Mouse (Mus musculus): ENCODE data around the gene Gm11111.
A peak's percentile ranks its signal among the peaks of the same experiment; 100 is the strongest.
"Not testable (repeated sequence)": the region's sequence is repeated elsewhere in the genome, so short reads cannot be mapped to it uniquely, and the experiment has no call there.

The Gm11111 gene

DNA sequence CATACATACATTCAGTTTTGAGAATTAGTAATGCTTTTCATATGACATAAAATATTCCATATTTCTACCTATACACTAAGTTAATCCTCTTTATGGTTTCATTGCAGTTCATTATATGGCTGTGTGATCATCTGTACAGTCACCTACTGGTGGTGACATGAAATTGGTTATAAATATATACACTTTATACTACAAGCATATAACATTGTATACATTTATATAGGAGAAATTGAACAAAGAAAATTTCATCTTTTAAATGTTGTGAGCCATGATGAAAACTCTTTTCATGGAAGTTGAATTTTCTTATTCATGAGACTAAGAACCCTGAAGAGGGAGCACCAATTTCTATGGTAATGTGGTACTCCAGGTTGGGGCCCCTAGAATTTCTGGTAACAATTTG, at the start of gene Gm11111:
Gene Gm11111 (plus strand): TSS at position 301 of the 400 bp plus-strand sequence.
- DNase-seq (ENCODE audit: extremely low read depth, low read depth): no peak

DNA sequence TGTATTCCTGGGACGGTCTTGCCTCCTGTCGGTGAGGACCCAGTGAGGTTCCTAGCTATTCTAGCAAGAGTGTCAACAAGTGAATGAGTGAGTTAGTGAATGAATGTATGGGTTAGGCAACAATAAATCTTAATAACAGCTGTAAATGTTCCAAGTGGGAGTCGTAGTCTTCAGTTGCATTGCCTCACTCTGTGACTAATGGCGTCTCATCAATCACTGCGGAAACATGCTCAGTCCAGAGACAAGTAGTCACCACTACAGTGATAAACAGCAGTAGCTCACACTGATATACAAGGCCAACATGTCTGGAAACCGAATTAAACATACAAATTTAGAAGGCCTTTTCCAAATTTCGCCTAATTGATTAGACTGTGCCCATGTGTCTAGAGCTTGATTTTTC, 36.3 kb upstream of the Gm11111 start:
- DNase-seq (ENCODE audit: extremely low read depth, low read depth): no peak

DNA sequence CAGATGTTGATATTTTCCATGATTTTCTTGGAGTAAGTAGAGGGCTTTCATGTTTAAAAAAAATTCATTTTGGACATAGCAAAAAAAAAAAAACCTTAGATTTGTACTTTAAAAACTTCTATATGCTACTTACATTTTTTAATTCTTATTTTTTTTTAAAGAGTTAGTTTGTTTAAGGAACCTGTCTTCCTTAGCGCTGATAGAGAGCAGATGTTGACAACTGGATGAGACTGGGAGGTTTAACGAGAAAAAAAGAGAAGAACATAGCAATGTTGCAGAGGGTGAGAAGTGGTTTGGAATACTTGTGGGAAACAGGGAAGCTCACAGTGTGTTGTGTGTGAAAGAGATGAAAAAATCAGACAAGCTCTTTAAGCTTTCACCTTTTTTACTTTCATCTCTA, 32.4 kb upstream of the Gm11111 start:
- DNase-seq (ENCODE audit: extremely low read depth, low read depth): no peak

DNA sequence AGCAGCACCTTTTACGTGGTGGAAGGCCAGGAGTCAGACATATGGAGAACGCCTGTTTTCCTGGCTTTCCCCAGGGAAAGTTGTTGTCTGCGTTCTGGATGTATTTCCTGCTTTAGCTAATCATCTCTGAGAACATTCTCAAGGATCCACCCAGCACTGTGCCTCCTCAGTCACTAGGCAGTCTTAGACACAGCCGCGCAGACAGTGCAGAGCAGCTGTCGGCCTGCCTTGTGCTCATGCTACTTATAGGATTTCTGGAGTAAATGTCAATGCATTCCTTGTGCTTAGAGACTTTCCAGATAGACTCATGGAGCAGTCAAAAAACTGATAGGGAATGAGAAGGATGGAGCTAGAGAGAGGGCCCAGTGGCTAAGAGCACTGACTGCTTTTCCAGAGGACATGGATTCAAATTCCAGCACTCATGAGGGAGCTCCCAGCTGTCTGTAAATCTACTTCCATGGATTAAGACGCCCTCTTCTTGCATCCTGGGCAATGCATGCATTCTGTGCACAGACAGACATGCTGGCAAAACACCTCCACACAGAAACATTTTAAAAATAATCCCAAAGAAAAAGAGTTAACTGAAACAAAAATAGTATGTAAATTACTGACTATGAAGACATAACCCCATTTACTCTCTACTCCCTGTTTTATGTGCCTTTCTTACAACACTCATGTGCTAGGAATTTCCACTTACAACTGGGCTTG, 30.1 kb upstream of the Gm11111 start:
- no peak for DNase-seq (ENCODE audit: extremely low read depth, low read depth)

DNA sequence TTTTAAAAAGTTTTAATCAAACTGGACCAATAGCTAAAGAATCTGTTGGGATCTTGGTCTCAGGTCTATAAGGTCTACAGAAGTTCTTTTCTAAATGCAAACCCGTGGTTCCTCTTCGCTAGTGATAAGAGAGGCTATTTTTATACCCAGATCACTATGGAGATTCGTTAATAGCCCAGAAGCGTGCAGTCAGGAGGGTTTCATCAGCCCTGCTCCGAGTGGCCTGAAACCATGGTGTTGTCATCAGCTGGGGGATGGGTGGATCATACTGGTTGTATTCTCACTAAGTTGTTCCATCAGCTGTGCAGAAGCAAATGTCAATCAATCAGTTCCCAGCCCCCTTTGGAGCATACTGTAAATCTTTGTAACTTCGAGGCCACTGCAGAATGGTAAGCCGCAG, 29.4 kb upstream of the Gm11111 start:
- no peak for DNase-seq (ENCODE audit: extremely low read depth, low read depth)

DNA sequence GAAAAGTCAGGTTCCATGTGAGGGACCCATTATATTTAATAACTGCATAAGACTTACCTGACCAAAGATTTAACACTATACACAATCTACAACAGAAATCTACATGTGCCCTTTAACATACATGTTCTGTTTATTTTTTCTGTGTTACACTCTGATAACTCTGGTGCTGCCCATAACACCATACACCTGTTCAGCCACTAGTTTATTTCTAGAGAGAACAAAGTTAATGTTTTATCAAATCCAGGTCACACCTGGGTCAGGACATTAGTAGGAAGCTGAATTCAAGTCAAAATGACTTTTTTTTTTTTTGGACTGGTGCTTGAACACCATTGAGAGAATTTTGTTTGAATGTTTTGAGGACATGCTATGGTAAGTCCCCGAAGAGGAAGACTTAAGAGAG, 28.7 kb upstream of the Gm11111 start:
- DNase-seq (ENCODE audit: extremely low read depth, low read depth): no peak

DNA sequence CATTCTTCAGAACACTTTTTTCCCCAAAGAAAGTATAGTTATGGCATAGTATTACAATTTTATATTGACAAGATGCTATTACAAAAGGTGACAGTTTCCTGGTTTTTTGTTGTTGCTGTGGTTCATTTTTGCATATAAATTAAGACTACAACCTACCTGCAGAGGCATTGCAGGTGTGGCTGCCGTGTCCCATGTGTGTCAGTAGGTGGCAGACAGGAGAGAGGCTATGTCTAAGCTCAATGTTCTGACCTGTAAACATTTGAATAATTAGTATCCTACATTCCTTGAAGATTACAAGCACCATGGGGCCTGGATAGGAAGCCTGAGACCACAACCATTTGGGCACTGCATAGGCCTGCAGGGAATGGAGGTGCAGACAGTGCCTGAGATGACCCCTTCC, 11.2 kb upstream of the Gm11111 start:
- no peak for DNase-seq (ENCODE audit: extremely low read depth, low read depth)

DNA sequence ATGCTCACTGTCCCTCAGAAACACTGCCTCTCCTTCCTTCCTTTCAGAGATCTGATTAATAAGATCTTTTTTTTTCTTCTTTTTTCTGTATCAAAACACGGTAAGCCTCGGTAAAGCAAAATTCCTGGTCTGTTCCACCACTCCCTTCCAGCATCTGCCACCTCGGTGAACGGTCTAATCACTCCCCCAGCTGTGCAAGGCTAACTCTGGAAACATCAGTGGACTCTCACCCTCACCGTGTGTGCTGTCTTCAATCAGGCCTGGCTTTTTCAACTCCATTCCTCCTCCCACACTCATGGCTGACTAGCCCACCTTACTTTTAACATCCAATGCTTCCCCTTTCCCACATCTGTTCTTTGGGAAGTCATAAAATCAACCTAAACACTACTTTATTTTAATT, 2.2 kb upstream of the Gm11111 start:
- no peak for DNase-seq (ENCODE audit: extremely low read depth, low read depth)

DNA sequence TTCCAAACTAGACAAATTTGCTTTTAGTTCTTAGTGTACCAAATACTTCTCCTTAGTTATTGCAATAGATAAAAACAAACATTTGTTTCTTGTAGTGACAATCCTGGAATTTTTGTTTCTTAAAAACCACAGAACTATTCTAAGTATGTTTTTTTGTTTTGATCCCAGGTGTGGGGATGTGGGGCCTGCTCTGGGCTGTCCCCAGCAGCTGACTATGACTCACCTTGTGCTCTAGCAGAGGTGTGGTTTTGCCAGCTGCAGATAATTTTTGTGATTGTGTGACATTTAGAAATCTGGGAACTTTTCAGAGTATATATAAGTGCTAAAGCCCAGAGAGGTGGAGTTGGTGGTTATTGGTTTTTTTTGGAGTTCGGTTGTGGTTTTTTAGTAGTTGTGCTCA, 1.6 kb upstream of the Gm11111 start:
- DNase-seq (ENCODE audit: extremely low read depth, low read depth): no peak

DNA sequence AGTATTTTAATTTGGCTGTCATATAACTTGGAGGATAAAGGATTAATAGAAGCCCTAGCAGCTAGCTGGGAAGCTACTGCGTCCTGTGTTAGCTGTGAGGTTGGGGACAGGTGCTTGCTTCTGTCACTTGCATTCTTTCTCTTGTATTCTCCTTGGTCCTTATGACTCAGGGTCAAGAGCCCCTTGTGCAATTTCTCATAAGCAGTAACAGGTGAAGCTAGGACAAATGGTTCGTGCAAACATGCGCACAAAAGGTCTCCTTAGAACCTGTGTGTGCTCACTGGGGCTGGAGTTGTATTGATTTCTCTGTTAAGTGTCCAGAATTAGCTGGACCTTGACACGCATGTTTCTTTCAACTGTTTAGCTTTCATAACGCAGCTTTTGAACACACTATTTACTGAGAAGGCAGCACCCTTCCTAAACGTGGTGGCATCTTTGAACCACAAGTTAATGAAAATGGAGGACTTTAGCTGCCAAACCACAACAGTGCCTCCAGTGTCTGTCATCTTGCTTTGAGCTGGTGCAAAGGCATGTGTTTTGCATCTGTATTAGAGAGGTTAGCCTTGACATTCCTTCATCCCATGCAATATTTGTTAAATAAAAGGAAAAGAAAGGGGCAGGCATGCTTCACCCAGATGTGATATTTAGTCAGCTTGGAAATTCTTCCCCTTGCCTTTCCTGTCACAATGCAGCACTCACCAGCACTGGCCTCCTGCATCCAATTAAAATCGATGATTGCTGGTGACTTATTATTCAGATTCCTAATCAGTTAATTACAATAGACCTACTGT, 511 bp downstream of the Gm11111 start:
- DNase-seq (ENCODE audit: extremely low read depth, low read depth): no peak

DNA sequence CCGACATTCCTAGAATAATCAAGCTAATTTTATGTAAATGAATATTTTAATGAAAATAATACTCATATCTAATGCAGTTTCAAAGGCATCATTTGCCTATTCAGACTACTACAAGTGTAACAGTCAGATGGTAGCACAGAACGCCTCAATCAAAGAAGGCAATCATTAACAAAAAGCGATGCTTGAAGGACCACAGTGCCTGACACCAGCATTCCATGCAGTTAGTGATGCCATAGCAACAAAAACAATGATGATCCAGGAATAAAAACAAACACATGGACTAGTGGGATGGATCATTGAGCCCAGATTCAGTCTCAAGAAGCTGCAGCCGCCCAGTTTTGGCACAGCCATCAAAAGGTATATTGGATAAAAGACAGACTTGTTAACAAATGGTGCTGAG, 8.8 kb downstream of the Gm11111 start:
- DNase-seq (ENCODE audit: extremely low read depth, low read depth): no peak

DNA sequence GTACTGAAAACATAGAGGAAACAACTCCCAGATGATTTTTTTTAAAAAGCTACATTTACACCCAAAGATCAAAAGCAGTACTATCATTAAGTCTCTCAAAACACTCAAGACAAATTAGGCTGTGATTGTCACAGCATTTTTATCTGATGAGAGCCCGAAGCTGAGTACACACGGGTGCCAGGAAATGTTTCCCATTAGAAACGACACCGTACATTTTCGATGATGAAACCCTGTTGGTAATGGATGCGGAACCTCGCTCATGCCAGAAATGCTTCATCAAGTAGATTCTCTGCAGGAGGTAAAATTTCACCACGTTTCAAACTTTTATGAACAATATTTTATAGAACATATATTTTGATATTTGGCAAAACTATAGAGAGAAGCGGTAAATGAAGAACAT, 10.3 kb downstream of the Gm11111 start:
- no peak for DNase-seq (ENCODE audit: extremely low read depth, low read depth)

DNA sequence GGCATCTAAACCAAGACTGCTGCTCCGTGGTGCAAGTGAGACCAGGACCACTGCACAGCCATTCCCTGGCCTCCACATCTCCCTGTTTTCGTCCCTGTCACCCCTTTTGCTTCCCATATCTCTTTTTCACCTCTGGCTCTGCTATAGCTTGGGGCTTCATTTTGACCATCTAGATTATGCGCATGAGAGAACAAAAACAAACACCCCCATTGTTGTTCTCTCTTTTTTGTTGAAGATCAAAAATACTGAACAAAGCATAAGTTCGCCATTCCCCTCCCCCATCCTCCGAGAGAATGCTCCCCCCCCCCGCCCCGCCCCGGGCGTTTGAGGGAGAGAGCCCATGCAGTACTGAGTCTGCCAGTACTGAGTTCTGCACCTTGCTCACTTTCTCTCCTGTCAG, 11.3 kb downstream of the Gm11111 start:
- no peak for DNase-seq (ENCODE audit: extremely low read depth, low read depth)

DNA sequence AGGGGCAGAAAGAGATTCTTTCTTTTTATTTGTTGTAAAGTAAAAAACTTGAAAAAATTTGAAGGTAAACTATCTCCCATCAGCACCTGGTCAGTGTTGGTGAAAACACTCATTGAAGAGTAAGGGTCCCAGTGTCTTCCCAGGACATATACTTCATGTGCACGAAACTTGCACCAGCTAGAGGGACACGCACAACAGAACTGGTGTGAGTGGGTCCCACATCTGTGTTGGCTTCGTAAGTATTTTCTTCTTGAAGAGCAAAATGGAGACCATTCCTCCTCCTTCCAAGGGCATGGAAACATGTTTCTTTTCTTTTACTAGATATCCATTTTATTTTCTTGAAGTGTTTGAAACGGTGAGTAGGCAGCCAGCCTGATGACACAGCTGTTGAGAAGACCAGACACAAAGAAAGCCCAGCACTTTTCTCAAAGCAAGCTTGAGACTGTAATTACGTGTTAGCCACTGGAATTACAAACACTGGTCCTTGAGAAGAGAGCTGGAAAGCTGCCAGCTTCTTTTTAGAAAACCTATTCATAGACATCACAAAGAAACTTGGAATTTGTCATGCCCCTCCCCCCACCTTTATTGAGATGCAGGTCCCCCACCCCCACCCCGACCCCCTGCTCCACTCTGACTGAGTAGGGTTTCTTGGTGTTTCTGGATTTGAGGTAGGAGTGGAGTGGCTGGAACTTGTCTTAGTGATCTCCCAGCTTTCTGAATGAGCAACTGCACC, 14.1 kb downstream of the Gm11111 start:
- DNase-seq (ENCODE audit: extremely low read depth, low read depth): no peak

DNA sequence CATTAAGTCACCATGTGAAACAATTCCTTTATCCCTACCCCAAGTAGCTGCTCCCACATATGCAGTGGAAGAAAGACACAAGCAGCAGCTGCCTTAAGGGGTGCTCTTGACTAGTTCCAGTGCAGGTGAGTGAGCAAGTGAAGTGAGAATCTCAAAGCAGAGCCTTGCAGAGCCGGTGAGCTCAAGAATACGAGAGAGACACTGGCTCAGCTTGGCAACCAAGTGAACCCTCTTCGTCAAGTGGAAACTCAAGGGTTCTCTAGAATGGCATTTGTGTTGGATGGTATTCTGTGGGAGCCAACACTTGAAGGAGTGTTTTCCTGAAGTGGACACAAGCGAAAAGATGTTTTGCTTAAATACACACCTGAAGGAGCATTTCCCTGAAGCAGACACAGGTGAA, 16.0 kb downstream of the Gm11111 start:
- DNase-seq (ENCODE audit: extremely low read depth, low read depth): no peak

DNA sequence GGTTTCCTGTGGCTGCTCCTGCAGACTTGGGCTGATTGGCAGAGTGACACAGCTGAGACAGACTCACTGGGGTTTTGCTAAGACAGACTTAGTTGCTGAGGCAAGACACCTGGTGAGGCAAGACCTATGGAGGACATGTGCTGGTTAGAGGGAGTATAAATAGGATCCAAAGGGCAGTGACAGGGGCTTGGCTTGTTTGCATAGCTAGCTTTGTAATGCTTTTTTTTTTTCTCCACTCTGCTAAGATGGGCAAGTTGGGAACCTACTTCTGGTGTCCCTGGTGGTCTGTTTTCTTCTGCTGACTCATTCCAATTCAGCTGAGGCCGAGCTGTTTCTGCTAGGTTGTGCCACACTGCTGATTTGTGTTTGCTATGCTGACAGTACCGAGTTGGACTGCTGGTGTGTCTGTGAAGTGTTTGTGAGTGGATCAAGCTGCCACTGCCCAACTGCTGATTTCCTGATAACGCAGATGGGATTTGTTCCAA, 16.6 kb downstream of the Gm11111 start:
- no peak for DNase-seq (ENCODE audit: extremely low read depth, low read depth)

DNA sequence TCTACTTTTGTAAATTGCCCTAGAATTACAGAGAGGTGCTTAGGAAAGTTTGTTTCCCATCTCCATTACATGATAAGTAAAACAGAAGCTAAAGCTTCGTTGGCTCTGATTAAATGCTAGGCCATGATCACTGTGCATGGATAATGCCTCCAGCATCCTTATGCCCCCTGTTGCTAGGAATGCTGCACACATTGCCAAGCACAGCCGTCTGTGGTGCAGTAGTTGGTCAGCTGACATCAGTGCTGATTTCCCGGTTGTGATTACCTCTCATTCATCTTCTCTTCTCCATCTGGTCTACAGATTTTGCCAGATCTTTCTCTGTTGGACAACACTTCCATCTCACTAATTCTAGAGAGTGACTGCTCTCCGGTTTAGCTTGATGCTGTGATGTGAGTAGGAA, 19.9 kb downstream of the Gm11111 start:
- no peak for DNase-seq (ENCODE audit: extremely low read depth, low read depth)

DNA sequence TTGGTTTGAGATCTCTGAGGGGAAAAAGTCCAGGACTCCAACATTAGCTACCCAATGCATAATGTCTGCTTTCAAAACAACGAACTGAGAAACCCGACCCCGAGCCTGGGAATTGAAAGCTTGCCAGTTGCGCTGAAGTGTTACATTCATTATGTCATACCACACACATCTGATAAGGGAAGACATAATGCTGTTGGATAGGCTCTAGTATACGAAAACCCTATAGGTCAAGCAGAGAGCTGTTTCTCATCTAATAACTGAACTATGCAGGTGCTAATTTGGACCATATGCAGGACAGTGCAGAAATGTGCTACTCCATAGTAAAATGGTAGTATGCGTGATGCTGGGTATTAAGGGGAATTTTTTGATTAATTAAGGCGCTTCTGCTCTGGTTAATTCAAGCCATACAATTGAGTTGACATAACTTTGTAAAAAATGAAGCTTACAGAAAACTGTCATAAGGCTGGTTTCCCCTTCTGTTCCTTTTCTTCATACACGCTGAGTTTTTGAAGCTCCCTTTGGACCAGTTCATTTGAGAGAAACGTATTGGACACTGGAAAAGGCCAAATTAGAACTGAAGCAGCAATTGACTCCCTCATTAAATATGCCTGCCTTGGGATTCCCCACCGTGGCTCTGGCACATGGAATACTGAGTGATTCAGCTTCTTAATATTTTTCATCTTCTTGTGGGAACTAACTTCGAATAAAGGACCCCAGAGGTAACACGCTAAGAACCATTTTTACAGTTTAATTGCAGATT, 22.4 kb downstream of the Gm11111 start:
- no peak for DNase-seq (ENCODE audit: extremely low read depth, low read depth)

DNA sequence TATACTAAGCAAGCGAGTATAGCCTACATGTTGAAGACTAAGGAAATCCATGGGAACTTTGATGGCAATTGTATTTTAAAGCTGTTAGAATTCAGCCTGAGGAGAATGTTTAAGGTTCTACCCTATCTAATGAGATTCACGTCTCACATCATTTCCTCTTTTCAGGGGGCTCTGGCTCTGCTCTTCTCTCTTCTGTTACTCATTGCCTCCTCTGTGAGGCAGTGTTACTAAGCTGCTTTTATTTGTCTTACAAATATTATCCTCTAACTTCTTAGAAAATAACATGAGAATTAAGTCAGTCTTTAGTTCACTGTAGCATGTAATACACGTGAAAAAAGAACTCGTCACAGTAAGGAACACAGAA, 23.0 kb downstream of the Gm11111 start:
- no peak for DNase-seq (ENCODE audit: extremely low read depth, low read depth)

DNA sequence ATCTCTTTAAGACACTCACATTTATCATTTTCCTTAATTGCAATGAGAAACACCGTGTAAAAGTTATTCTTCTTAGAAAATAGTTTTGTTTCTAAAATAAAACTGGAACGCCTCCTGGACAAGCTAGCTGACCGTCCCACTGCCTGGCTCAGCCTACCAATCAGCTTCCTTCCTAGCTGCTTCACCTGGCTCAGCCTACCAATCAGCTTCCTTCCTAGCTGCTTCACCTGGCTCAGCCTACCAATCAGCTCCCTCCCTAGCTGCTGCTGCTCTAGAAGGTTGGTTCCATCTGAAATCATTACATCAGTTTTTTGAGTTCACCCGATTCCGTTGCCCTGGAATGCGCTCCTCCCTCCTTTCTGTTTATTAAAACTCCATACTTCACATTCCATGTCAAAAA, 24.0 kb downstream of the Gm11111 start:
- DNase-seq (ENCODE audit: extremely low read depth, low read depth): not testable (repeated sequence)

DNA sequence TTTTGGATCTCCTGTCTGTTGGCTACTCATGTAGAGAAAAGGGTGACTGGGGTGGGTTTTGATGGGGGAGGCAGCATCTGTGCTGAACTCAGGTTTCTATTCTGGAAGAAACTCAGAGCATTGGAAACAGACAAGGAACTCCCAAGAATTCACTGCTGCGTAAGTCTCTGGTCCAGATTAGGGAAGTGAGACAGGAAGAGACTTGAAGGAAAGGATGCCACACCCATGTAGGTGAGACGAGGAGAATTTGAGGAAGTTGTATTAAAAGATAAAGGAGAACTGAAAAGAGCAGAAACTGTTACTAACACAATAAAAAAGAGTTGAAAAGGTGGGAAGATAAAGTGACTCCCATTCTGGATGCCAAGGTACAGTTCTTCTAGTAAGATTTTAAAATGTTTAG, 25.9 kb downstream of the Gm11111 start:
- peak; percentile 11 for DNase-seq (ENCODE audit: extremely low read depth, low read depth)

DNA sequence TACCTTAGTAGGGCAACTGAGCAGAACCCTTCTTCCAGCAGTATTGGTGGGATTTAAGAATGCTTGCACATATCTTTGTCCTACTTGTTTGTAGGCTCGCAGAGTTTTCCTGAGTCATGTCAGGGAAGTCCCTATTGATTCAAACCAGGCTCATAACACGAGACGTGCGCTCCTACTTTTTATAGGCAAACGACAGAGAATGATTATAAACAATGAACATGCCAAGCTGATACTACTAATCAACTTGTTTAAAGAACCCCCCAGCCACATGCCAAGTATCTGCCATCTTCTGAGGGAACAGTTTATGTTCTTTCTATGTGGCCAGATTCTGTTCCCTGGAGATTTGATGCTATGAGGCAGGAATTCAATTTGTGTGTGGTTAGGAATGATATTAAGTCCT, 28.3 kb downstream of the Gm11111 start:
- DNase-seq (ENCODE audit: extremely low read depth, low read depth): no peak

All from MEL-GATA-1-ER (cell line).